Mouse (Mus musculus): ENCODE data around the gene Rnf157. TPM values are rescaled to one million over a fixed set of nuclear protein-coding genes. Genes with fewer than 3 reads are reported as not detected.

Rnf157 gene
- total and polyA plus RNA-seq, 3 experiments, result 8.7 to 39.3 (median 10.9) TPM

DNA sequence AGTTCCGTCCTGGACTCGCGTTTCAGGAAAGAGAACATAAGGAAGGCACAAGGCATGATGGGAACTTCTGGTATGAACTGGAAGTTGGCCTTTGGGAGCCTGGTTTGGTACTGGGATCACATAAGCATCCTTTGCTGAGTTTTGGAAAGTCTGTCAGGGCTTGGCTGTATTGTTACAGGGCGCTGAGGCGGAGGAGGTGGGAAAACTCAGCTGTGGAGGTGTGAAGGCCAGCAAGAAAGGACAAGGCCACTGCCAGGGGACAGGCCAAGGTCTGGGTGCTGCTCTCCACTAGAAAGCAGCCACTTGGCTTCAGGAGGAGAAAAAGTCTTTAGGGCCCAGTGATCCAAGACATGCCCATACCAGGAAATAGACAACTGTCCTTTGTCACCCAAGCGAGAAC, 30.5 kb upstream of the Rnf157 start:
- 0 out of 2 replicates have a peak overlapping the region, but pooled peaks have one; percentile 6 for H3K27ac ChIP-seq (ENCODE audit: insufficient read depth, low read depth)
- peaks cover 6 to 27% of the 10 kb centered on the region in 2 experiments for H3K36me3 ChIP-seq (replicated peaks in 1 of 2; ENCODE audit: control insufficient read depth in 1 of 2, insufficient read depth in 1 of 2, low read length in 1 of 2)
- peaks cover 68 to 75% of the 10 kb centered on the region in 2 experiments for H3K4me1 ChIP-seq (ENCODE audit: control insufficient read depth in 1 of 2, insufficient read depth in 2 of 2)
- no peak for TF ChIP-seq SIN3A (IDR thresholded peaks at IDR 0.05; ENCODE audit: low read length)
- no peak for TF ChIP-seq MAX (IDR thresholded peaks at IDR 0.05; ENCODE audit: low read length)
- TF ChIP-seq UBTF (IDR thresholded peaks at IDR 0.05; ENCODE audit: low read depth, low read length), result no peak
- TF ChIP-seq MEF2A (IDR thresholded peaks at IDR 0.05; ENCODE audit: borderline replicate concordance, low read depth, low read length), result no peak
- dilution Hi-C loops (cut with MboI; ENCODE audit: extremely low pct_ligation_motif_present, extremely low pct_unique_long_range_greater_than_20kb, low sequenced_read_pairs) (no loop called here), in situ Hi-C loops (cut with MboI; ENCODE audit: low pct_ligation_motif_present, low pct_unique_long_range_greater_than_20kb, low sequenced_read_pairs) (loop anchor here (5.0 kb wide), 1 partner anchor 41 kb away; no protein-coding TSS in a partner anchor)
- H3K79me2 ChIP-seq (replicated peaks; ENCODE audit: control insufficient read depth, extremely low read depth, insufficient read depth, poor library complexity, severe bottlenecking), result no peaks in the 10 kb centered on the region
- DNase-seq (ENCODE audit: extremely low read depth), result no peak
- no peak overlapping the region for H3K4me3 ChIP-seq (replicated peaks in 1 of 3; ENCODE audit: low read depth in 2 of 3, low read length in 2 of 3, poor library complexity in 1 of 3)
- no peaks in the 10 kb centered on the region for H3K9me3 ChIP-seq (replicated peaks; ENCODE audit: low read length)
- H3K27me3 ChIP-seq (replicated peaks), result no peaks in the 10 kb centered on the region
- no peak overlapping the region for H3K9ac ChIP-seq (ENCODE audit: insufficient read depth, low read depth)
- no peak overlapping the region for H3K4me2 ChIP-seq (ENCODE audit: insufficient read depth, low read depth, poor library complexity, severe bottlenecking)

DNA sequence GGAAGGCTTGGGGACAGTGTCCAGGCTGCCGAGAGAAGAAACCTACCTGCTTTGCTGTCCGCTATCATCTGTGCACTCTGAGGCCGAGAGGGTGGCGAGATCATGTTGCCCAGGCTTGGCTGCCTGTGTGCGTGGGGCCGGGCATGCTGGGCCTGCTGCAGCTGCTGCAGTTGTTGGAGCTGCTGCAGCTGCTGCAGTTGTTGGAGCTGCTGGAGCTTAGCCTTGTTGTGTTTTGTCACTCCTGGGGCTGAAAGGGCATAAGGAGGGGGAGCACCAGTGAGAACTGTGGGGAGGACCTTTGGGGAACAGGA, 30.0 kb upstream of the Rnf157 start:
- H3K9me3 ChIP-seq (replicated peaks; ENCODE audit: low read length), result no peaks in the 10 kb centered on the region
- in situ Hi-C loops (cut with MboI; ENCODE audit: low pct_ligation_motif_present, low pct_unique_long_range_greater_than_20kb, low sequenced_read_pairs), result loop anchor here (5.0 kb wide), 1 partner anchor 41 kb away; no protein-coding TSS in a partner anchor
- H3K4me2 ChIP-seq (ENCODE audit: insufficient read depth, low read depth, poor library complexity, severe bottlenecking), result no peak overlapping the region
- TF ChIP-seq NELFE (IDR thresholded peaks at IDR 0.05; ENCODE audit: low read depth, low read length) (no peak), EP300 (IDR thresholded peaks at IDR 0.05; ENCODE audit: low read length) (no peak), MXI1 (IDR thresholded peaks at IDR 0.05; ENCODE audit: low read depth, low read length) (no peak), JUND (conservative IDR thresholded peaks at IDR 0.05; ENCODE audit: low read depth, low read length) (no peak), CHD1 (IDR thresholded peaks at IDR 0.05; ENCODE audit: low read depth, low read length) (no peak), CTCF (conservative IDR thresholded peaks at IDR 0.05 in 1 of 2, IDR thresholded peaks at IDR 0.05 in 1 of 2; ENCODE audit: low read depth in 2 of 2, low read length in 2 of 2) (no peak)
- dilution Hi-C loops (cut with MboI; ENCODE audit: extremely low pct_ligation_motif_present, extremely low pct_unique_long_range_greater_than_20kb, low sequenced_read_pairs), result no loop called here
- DNase-seq (ENCODE audit: extremely low read depth), result no peak
- H3K79me2 ChIP-seq (replicated peaks; ENCODE audit: control insufficient read depth, extremely low read depth, insufficient read depth, poor library complexity, severe bottlenecking), result 0 out of 2 replicates have a peak, but pooled peaks cover under 1% of the 10 kb centered on the region
- peaks cover 7 to 27% of the 10 kb centered on the region in 2 experiments for H3K36me3 ChIP-seq (replicated peaks in 1 of 2; ENCODE audit: control insufficient read depth in 1 of 2, insufficient read depth in 1 of 2, low read length in 1 of 2)
- peak overlapping the region; percentile 12; the same call in 1 of the 2 replicates for H3K27ac ChIP-seq (ENCODE audit: insufficient read depth, low read depth)
- no peak overlapping the region for H3K4me3 ChIP-seq (replicated peaks in 1 of 3; ENCODE audit: low read depth in 2 of 3, low read length in 2 of 3, poor library complexity in 1 of 3)
- no peaks in the 10 kb centered on the region for H3K27me3 ChIP-seq (replicated peaks)
- no peak overlapping the region for H3K9ac ChIP-seq (ENCODE audit: insufficient read depth, low read depth)
- H3K4me1 ChIP-seq (ENCODE audit: control insufficient read depth in 1 of 2, insufficient read depth in 2 of 2), result peaks cover 64 to 76% of the 10 kb centered on the region in 2 experiments

DNA sequence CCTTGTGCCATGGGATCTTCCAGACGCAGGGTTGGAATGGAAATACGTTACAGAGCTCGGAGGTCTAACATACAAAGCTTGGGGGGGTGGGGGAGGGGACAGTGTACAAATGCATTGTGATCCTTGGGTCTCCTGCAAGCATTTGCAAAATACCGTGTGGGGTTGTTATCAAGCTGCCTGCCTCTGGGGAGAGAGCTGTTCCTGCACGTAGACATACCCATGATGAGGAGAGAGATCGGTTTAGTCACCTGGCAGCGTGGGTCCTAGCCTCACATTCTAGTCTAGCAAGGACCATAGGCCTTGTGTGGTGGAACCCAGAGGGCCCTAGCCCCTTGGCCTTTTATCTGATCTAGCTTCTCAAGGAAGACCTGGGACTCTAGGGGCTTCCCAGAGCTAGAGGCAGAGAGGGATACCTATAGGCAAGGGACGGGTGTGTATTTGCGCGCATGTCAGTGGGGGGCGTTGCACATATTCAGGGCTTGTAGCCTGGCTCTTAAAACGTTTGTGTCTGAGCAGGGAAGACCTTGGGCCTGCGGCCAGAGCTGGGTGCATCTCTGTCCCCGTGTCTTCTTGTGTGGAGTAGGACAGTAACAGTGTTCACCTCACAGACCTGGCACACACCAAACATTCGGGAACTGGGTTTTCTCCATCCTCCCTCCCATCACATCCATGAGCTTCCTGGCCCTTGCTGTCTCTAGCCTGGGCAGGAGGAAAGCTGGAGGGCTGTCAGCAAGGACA, 29.5 kb upstream of the Rnf157 start:
- H3K79me2 ChIP-seq (replicated peaks; ENCODE audit: control insufficient read depth, extremely low read depth, insufficient read depth, poor library complexity, severe bottlenecking), result peaks cover 5% of the 10 kb centered on the region
- no peak overlapping the region for H3K9ac ChIP-seq (ENCODE audit: insufficient read depth, low read depth)
- no peaks in the 10 kb centered on the region for H3K27me3 ChIP-seq (replicated peaks)
- no peaks in the 10 kb centered on the region for H3K9me3 ChIP-seq (replicated peaks; ENCODE audit: low read length)
- H3K27ac ChIP-seq (ENCODE audit: insufficient read depth, low read depth), result peak overlapping the region; percentile 12; the same call in 1 of the 2 replicates
- H3K36me3 ChIP-seq (replicated peaks in 1 of 2; ENCODE audit: control insufficient read depth in 1 of 2, insufficient read depth in 1 of 2, low read length in 1 of 2), result peaks cover 12 to 32% of the 10 kb centered on the region in 2 experiments
- no peak overlapping the region for H3K4me2 ChIP-seq (ENCODE audit: insufficient read depth, low read depth, poor library complexity, severe bottlenecking)
- in situ Hi-C loops (cut with MboI; ENCODE audit: low pct_ligation_motif_present, low pct_unique_long_range_greater_than_20kb, low sequenced_read_pairs) (loop anchor here (5.0 kb wide), 1 partner anchor 40 kb away; no protein-coding TSS in a partner anchor), dilution Hi-C loops (cut with MboI; ENCODE audit: extremely low pct_ligation_motif_present, extremely low pct_unique_long_range_greater_than_20kb, low sequenced_read_pairs) (no loop called here)
- no peak overlapping the region for H3K4me3 ChIP-seq (replicated peaks in 1 of 3; ENCODE audit: low read depth in 2 of 3, low read length in 2 of 3, poor library complexity in 1 of 3)
- DNase-seq (ENCODE audit: extremely low read depth), result no peak
- peaks cover 64 to 81% of the 10 kb centered on the region in 2 experiments for H3K4me1 ChIP-seq (ENCODE audit: control insufficient read depth in 1 of 2, insufficient read depth in 2 of 2)
- TF ChIP-seq NRF1 (IDR thresholded peaks at IDR 0.05; ENCODE audit: low read depth, low read length) (no peak), UBTF (IDR thresholded peaks at IDR 0.05; ENCODE audit: low read depth, low read length) (no peak), ZNF384 (IDR thresholded peaks at IDR 0.05; ENCODE audit: low read depth, low read length) (no peak), MXI1 (IDR thresholded peaks at IDR 0.05; ENCODE audit: low read depth, low read length) (no peak), POLR2A (IDR thresholded peaks at IDR 0.05; ENCODE audit: low read depth, low read length) (peak; percentile 47), NELFE (IDR thresholded peaks at IDR 0.05; ENCODE audit: low read depth, low read length) (no peak), RAD21 (IDR thresholded peaks at IDR 0.05; ENCODE audit: low read depth, low read length) (no peak), USF2 (conservative IDR thresholded peaks at IDR 0.05; ENCODE audit: low read depth, low read length) (no peak), SIN3A (IDR thresholded peaks at IDR 0.05; ENCODE audit: low read length) (no peak), E2F4 (IDR thresholded peaks at IDR 0.05; ENCODE audit: insufficient replicate concordance, low read depth, low read length) (no peak), MAX (IDR thresholded peaks at IDR 0.05; ENCODE audit: low read length) (no peak), ZKSCAN1 (IDR thresholded peaks at IDR 0.05; ENCODE audit: borderline replicate concordance, low read depth, low read length) (no peak), TBP (conservative IDR thresholded peaks at IDR 0.05; ENCODE audit: low read depth, low read length) (no peak), RCOR1 (conservative IDR thresholded peaks at IDR 0.05; ENCODE audit: low read depth, low read length) (no peak), SMC3 (IDR thresholded peaks at IDR 0.05; ENCODE audit: low read depth, low read length) (peak; percentile 9; the same call in 1 of the 2 replicates), ETS1 (conservative IDR thresholded peaks at IDR 0.05; ENCODE audit: low read depth, low read length) (no peak), BHLHE40 (IDR thresholded peaks at IDR 0.05; ENCODE audit: low read depth, low read length) (no peak), CHD1 (IDR thresholded peaks at IDR 0.05; ENCODE audit: low read depth, low read length) (no peak), HCFC1 (IDR thresholded peaks at IDR 0.05; ENCODE audit: low read depth, low read length) (no peak), ZMIZ1 (IDR thresholded peaks at IDR 0.05; ENCODE audit: low read depth, low read length) (peak; percentile 65)

Measured in CH12.LX (cell line).